Mouse (Mus musculus): ENCODE results near the gene Acoxl.

Gene Acoxl

GRCm38 (mm10) chr2:128152211-128152610 lies 313.5 kb downstream of the Acoxl start:
- DNase-seq: no peak

GRCm38 (mm10) chr2:128152845-128153550 lies 314.3 kb downstream of the Acoxl start:
- no peak for DNase-seq

- peak; percentile 40 for DNase-seq
These were observed 314.9 kb downstream of the Acoxl start for GRCm38 (mm10) chr2:128153551-128153910.

GRCm38 (mm10) chr2:128155412-128156066 lies 316.9 kb downstream of the Acoxl start:
- DNase-seq: no peak

- DNase-seq: no peak
These were observed 317.4 kb downstream of the Acoxl start for GRCm38 (mm10) chr2:128156067-128156462.

- no peak for DNase-seq
These were observed 318.1 kb downstream of the Acoxl start for GRCm38 (mm10) chr2:128156557-128157412.

GRCm38 (mm10) chr2:128158734-128159410 lies 320.2 kb downstream of the Acoxl start:
- DNase-seq: no peak

GRCm38 (mm10) chr2:128159619-128160125 lies 321.0 kb downstream of the Acoxl start:
- no peak for DNase-seq

GRCm38 (mm10) chr2:128163177-128163576 lies 324.5 kb downstream of the Acoxl start:
- no peak for DNase-seq

- DNase-seq: peak; percentile 21
These were observed 328.1 kb downstream of the Acoxl start for GRCm38 (mm10) chr2:128166623-128167423.

- DNase-seq: no peak
These were observed 329.3 kb downstream of the Acoxl start for GRCm38 (mm10) chr2:128167930-128168329.

GRCm38 (mm10) chr2:128169486-128169885 lies 330.8 kb downstream of the Acoxl start:
- no peak for DNase-seq

GRCm38 (mm10) chr2:128169972-128170371 lies 331.3 kb downstream of the Acoxl start:
- peak; percentile 25 for DNase-seq

- no peak for DNase-seq
These were observed 331.9 kb downstream of the Acoxl start for GRCm38 (mm10) chr2:128170614-128171013.

GRCm38 (mm10) chr2:128172266-128172665 lies 333.6 kb downstream of the Acoxl start:
- DNase-seq: peak; percentile 83
